Mouse (Mus musculus) layer of hippocampus, adult 6 months (tissue): ENCODE results near the gene Slc6a12. TPM values are rescaled to one million over a fixed set of nuclear protein-coding genes. Genes with fewer than 3 reads are reported as not detected.

Experiments
- long read RNA-seq, 2 experiments: library from polyadenylated mRNA; unstranded; transcript quantifications; one replicate each; pipeline ENCODE4 v2.0.0; 2019 to 2020
- microRNA-seq: library from miRNA; unstranded; fragments of <30 nt; microRNA quantifications from one replicate; pipeline ENCODE4 v1.2.0, GENCODE M21; 2020
- polyA plus RNA-seq: library from polyadenylated mRNA; unstranded; fragments of <200 nt; fragmentation: Nextera tagmentation; gene quantifications from 2 replicates; pipeline ENCODE4 v1.2.3, GENCODE M21; 2021

Slc6a12 gene
- 0.23 and 0.84 TPM in 2 replicates for polyA plus RNA-seq
- long read RNA-seq, experiment 1, partial matches to known transcripts = 2 of 2 reads
- long read RNA-seq, experiment 1, other reads (novel, unspliced or antisense) = 0 of 2 reads
- long read RNA-seq, experiment 2, partial matches to known transcripts = 0 of 1 reads
- long read RNA-seq, experiment 2, other reads (novel, unspliced or antisense) = 1 of 1 reads

GRCm38 (mm10) chr6:121343026-121343770 is at the start of gene Slc6a12:
Gene Slc6a12 (plus strand): TSS chr6:121343076.

GRCm38 (mm10) chr6:121299954-121300353 is 42.9 kb upstream of the Slc6a12 start, which contains the start of gene Slc6a13:
Gene Slc6a13 (plus strand): TSS chr6:121300227.

Small RNAs within 50 kb of the gene (microRNA-seq; reads per million reads assigned to microRNA genes)
- not detected for gene Gm24855

Other genes starting within 250 kb of the Slc6a12 start
- gene Mical3, start 212.1 kb upstream of the Slc6a12 start, polyA plus RNA-seq = 8.2 and 8.6 TPM in 2 replicates
- 1.3 and 1.5 TPM in 2 replicates for gene Pex26, start 159.4 kb upstream of the Slc6a12 start, polyA plus RNA-seq
- gene Tuba8, start 132.4 kb upstream of the Slc6a12 start, polyA plus RNA-seq = 11.3 and 11.7 TPM in 2 replicates
- 2.2 and 3.8 TPM in 2 replicates for gene Usp18, start 97.2 kb upstream of the Slc6a12 start, polyA plus RNA-seq
- gene Slc6a13, start 42.8 kb upstream of the Slc6a12 start, polyA plus RNA-seq = 8.0 and 18.8 TPM in 2 replicates
- 21.0 and 23.9 TPM in 2 replicates for gene Iqsec3, start 130.6 kb downstream of the Slc6a12 start, polyA plus RNA-seq